Mouse (Mus musculus): ENCODE results near the gene Tex21.

DNA sequence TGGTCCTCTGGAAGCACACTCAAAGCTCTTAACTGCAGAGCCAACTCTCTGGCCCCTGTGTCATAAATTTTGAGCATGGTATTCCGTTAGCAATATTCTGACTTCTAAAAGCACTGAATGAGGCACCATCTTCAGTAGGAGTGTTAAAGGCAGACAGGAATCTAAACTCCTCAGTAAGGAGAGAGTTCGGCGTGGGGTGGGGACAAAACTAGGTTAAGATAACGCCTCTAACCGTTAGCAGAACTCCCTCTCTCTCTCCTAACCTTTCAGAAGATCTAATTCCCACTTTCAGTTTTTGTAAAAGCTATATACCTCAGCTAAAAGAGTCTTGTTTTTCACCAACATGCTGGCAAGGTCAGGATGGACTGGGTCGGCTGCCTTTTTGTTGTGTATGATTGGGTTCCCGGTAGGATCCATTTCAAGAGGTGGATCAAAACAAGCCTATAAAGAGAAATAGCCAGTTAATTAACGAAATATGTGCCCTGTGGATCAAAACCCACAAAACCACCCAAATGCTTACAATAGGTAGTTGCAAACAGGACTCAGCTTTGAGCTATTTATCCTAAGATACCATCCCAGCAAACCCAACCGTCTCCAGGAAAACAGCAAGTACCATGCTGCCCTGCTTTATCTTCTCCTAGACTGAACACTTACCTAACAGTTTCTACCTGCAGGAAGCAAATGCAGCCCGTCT, 7.3 kb downstream of the Tex21 start:
- no peak for TF ChIP-seq CTCF (IDR thresholded peaks at IDR 0.05; ENCODE audit: borderline replicate concordance, insufficient read depth, low read depth, low read length)
- TF ChIP-seq POLR2A (IDR thresholded peaks at IDR 0.05; ENCODE audit: borderline replicate concordance, insufficient read depth, low read length) = no peak
